Mouse (Mus musculus): ENCODE data around the gene Rasal2. TPM values are rescaled to one million over a fixed set of nuclear protein-coding genes. Genes with fewer than 3 reads are reported as not detected.
"Not testable (repeated sequence)": the region's sequence is repeated elsewhere in the genome, so short reads cannot be mapped to it uniquely, and the experiment has no call there.

Gene Rasal2
- polyA plus RNA-seq, 1 experiment: 3.7 TPM

GRCm38 (mm10) chr1:157244453-157244790, 168.0 kb downstream of the Rasal2 start:
- no peak for DNase-seq (ENCODE audit: low read depth)

DNA sequence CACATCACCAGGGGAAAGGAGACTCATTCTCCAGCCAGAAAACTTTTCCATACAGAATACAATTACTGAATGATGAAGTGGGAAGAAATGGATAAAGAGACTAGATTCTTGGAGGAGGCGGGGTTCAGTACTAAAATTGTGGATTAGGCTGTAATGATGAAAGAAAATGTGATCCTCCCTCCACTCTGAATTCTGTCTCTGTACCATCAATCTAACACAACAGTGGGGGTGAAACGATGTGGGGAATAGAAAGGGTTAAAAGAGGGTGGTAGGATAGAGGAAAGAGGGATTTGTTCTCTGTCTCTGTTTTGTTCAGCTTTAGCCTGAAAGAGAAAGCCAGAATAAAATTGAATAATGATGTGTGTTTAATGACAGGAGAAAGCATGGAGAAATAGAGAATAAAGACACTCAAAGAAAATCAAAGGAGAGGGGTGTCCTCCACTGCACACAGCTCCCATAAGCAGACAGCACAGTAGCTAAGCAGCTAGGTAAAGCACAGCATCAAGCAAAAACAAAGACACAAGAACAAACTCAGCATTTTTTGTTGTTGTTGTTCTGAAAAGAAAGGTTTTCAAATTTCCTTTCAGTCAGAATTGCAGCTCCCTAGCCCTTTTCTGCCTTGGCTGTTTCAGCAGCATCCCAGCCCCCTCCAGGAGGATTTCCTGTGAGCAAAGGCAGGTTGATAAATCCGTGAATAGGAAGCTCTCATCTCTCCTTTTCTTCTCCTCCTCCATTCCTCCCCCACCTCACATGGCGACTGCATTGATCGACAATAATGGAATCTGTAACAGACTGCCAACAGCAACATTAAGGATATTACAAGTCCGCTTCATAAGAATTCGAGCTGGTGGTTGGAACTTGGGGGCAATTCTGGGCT, 168.6 kb downstream of the Rasal2 start:
- DNase-seq (ENCODE audit: low read depth): no peak

DNA sequence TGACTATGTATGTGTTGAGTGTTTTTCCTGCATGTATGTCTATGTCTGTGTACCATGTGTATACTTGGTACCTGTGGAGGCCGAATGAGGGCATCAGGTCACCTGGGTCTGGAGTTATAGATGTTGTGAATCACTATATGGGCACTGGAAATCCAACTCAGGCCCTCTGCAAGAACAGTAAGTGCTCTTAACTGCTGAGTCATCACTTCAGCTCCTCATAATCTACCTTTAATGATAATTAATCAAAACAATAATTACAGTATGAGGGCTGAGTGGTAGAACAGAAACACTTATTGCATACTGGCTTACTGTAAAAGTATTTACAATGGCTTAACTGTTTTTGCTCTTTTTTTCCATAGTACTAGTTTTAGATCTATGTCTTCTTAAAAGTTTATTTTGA, 172.7 kb downstream of the Rasal2 start:
- no peak for DNase-seq (ENCODE audit: low read depth)

- DNase-seq (ENCODE audit: low read depth): not testable (repeated sequence)
Measured at GRCm38 (mm10) chr1:157236650-157237344, 175.6 kb downstream of the Rasal2 start.

DNA sequence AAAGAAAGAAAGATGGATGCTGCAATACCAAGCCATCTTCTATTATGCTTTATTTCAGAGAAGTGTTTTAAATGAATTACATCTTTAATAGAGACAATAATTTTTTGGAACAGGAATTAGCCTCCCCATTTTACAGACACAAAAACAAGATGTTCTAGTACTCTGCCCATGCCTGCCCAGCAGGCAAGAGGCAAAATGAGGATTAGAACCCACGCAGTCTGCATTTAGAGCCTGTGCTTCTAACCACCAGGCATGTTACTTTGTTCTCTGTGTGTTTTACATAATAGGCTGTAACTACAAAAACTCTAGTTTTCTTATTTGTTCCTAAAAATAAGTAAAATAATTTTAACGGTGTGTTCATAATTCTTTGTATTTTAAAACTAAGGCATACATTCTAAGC, 178.9 kb downstream of the Rasal2 start:
- DNase-seq (ENCODE audit: low read depth): no peak

DNA sequence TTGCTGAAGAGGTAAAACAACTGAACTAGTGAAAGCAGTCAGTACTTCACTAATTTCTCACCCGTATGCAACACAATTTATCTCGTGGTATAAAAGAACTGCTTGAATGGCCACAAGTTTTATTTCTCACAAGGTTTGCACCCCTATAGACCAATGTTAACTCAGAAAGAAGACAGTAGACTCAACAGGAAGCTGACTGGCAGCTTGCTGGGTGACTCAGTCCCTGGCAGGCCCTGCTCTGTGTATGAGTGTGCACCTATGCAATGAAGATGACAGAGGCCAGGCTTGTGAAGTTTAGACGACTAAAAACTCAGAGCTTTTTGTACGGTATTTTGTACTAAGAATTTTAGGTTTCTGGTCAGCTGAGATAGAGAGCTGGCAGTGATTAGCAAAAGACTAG, 180.0 kb downstream of the Rasal2 start:
- no peak for DNase-seq (ENCODE audit: low read depth)

GRCm38 (mm10) chr1:157231016-157231415, 181.4 kb downstream of the Rasal2 start:
- DNase-seq (ENCODE audit: low read depth): no peak

DNA sequence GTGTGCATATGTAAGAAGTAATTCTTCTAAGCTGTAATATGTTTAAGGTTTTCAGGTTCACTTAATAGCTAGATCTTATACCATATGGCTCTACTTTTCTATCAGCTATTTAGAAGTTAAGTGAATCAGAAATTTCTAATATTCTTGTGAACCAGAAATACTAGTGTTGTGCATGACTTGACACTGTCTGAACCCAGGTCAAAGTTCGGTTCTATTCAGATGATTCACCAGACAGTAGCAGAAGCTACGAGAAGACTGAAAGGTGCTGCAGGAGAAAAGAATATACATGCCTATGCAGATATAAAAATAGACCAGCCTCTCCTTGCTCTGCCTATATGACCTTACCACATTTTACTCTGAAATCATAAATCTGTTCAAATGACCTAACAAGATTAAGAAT, 182.0 kb downstream of the Rasal2 start:
- no peak for DNase-seq (ENCODE audit: low read depth)

- no peak for DNase-seq (ENCODE audit: low read depth)
Measured at GRCm38 (mm10) chr1:157225013-157225412, 187.4 kb downstream of the Rasal2 start.

GRCm38 (mm10) chr1:157220910-157221309, 191.5 kb downstream of the Rasal2 start:
- no peak for DNase-seq (ENCODE audit: low read depth)

GRCm38 (mm10) chr1:157220466-157220865, 191.9 kb downstream of the Rasal2 start:
- DNase-seq (ENCODE audit: low read depth): no peak

DNA sequence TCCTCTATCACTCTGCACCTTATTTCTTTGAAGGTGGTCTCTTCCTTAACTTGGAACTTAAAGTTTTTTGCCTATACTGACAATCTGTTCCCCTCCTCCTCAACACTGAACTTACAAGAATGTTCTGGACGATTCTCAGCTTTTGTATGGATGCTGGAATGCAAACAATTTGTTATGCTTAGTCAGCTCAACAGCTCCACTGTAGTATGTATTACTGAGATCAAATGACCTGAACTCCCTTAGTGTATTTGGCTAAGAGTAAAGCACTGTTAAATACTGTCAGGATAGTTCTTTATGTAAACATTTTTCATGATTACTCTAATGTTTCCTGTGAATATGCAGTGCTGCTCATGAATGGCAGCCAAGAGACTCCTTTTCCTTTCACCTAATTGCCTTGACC, 203.6 kb downstream of the Rasal2 start:
- no peak for DNase-seq (ENCODE audit: low read depth)

- no peak for DNase-seq (ENCODE audit: low read depth)
Measured at GRCm38 (mm10) chr1:157205685-157206084, 206.7 kb downstream of the Rasal2 start.

DNA sequence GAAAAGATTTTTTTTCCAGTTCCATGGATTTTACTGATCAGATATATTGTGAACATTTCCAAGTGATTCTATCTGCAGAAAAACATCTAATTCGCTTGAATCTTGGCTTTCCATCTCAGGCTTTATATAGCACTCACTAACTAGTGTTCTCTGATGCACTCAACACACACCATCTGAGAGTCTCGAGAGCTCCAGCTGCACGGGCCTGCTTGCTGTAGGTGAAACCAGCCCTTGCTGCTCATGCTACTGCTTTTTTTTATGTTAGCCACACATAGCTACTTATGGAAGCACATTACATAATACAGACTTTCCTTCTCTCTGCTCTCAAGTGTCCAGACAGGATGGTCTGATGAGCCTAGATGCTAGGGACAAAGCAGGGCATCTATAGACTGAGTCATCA, 229.4 kb downstream of the Rasal2 start:
- no peak for DNase-seq (ENCODE audit: low read depth)

DNA sequence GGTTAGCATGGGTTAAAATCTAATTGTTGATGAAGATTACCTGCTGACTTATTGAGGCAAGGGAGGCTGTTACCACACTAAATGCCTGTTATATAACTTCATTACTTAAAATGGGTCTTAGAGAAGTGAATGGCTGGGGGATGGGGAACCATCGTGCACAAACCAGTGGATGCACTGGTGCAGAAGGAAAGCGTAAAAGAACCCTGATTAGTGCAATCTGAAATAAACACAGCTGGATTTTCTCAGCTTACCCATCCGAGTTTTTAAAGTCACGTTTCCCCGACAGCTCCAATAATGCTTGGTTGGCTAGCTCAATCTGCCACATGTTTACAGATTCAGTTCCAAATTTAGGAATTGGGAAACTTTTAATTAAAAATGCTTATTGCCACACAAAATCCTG, 230.0 kb downstream of the Rasal2 start:
- DNase-seq (ENCODE audit: low read depth): no peak

- no peak for DNase-seq (ENCODE audit: low read depth)
Measured at GRCm38 (mm10) chr1:157181081-157181480, 231.3 kb downstream of the Rasal2 start.

DNA sequence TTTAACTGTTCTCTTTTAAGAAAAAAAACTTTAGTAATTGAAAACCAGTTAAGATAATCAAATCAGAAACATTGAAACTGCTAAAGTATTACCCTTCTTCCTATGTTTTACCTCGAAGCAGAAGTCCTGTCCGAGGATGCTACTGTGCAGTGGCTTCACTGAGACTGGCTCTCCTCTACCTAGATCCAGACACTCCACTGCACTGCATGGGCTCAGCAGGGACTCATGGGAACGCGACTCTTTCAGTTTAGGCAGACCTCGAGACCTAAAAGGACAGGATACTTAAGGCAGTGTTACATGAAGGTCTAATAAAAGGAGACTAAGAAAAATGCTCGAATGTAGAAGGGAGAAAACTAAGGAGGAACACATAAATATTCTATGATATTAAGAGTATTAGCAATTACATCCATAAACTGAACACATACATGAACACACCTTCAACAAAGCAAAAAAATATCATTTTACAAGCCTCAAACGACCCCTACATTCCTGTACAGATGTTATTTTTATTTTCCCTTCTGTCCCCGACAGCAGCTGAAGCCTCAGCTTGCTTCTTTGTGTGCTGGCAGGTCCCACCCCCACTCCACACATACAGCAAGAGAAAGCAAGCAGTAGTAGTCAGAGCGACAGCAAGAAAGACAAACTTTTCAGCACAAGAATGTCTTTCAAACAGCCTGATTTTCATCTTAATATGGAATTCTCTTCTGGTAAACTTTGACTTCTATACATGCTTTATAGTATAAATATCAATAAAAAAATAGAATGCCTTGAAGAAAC, 233.2 kb downstream of the Rasal2 start:
- DNase-seq (ENCODE audit: low read depth): no peak

- DNase-seq (ENCODE audit: low read depth): no peak
Measured at GRCm38 (mm10) chr1:157169292-157169691, 243.1 kb downstream of the Rasal2 start.

GRCm38 (mm10) chr1:157168891-157169290, 243.5 kb downstream of the Rasal2 start:
- DNase-seq (ENCODE audit: low read depth): no peak

DNA sequence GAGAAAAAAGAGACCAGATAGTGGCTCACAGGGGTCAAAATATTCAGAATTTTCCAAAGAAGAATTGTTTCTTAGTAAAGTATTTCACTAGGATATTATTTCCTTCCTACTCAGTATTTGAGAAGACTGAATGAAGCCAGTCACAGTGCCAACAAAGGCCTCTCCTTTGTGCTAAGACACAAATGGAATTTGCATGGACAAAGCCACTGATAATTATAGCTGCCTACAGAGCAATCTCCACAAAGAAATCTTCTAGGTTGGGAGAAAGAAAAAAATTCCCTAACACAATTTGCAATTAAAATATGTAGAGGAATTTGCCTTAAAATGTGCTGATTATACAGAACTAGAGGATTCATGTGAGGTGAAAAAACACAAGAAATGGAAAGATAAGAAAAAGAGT, 258.6 kb downstream of the Rasal2 start:
- no peak for DNase-seq (ENCODE audit: low read depth)

GRCm38 (mm10) chr1:157150107-157150506, 262.3 kb downstream of the Rasal2 start:
- DNase-seq (ENCODE audit: low read depth): no peak

GRCm38 (mm10) chr1:157144621-157145020, 267.8 kb downstream of the Rasal2 start:
- no peak for DNase-seq (ENCODE audit: low read depth)
